Mouse (Mus musculus): Measurements from ENCODE around the gene Ush2a. TPM values are rescaled to one million over a fixed set of nuclear protein-coding genes. Genes with fewer than 3 reads are reported as not detected.

Ush2a gene
- polyA plus RNA-seq, 1 experiment from 2014 or later, result not detected

DNA sequence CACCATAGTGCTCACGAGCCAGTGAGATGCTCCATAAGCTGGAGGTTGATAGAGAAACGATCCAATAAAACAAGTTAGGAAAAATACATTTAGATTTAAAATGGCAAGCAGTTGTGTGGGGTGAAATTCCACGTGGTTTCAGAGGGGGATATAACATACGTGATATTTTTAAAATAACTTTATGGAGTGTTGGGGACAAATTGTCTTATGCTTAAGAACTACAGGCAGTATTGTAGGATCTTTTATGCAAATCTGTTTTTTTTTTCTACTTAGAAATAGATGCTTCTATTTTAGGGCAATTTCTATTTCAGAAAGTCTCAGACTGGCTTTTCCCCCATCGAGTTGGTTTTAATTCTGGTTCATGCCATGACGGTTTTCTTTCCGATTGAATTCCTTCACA, 51.5 kb downstream of the Ush2a start:
- Histone ChIP-seq H3K36me3 (no peaks in the 10 kb centered on the region), H3K9ac (no peak overlapping the region), H3K4me1 (replicated peaks) (no peaks in the 10 kb centered on the region), H3K9me3 (replicated peaks) (no peaks in the 10 kb centered on the region), H3K27ac (no peak overlapping the region), H3K27me3 (no peaks in the 10 kb centered on the region), H3K4me3 (replicated peaks) (no peak overlapping the region), H3K4me2 (no peak overlapping the region)
- WGBS (ENCODE audit: insufficient replicate concordance), result 66% methylated on average over 7 of the region's 7 CpGs
- DNase-seq (no peak), ATAC-seq (ENCODE audit: low read depth) (no peak)

DNA sequence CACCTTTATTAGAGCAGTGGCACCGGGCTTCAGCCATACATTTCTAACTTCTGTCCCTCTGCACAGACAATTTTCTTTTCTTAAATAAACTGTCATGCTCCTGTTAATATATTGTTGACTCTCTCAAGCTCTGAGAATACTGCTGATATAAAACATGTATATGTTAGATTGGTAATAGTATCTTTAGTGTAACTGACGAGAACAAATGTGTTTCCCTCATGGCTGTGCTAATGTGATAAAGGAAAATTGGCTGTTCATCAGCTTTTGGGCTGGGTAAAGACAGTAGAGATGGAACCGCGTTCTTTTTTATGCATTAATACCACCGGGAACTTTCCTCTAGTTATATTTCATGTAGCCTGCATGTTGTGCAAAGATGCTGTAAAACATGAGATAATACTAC, 54.8 kb downstream of the Ush2a start:
- no peak overlapping the region for H3K9ac ChIP-seq
- no peak overlapping the region for H3K27ac ChIP-seq
- no peaks in the 10 kb centered on the region for H3K36me3 ChIP-seq
- no peaks in the 10 kb centered on the region for H3K27me3 ChIP-seq
- DNase-seq (no peak), ATAC-seq (ENCODE audit: low read depth) (no peak)
- H3K4me1 ChIP-seq (replicated peaks), result no peaks in the 10 kb centered on the region
- 62% methylated on average over 5 of the region's 5 CpGs for WGBS (ENCODE audit: insufficient replicate concordance)
- H3K9me3 ChIP-seq (replicated peaks), result no peaks in the 10 kb centered on the region
- H3K4me3 ChIP-seq (replicated peaks), result no peak overlapping the region
- no peak overlapping the region for H3K4me2 ChIP-seq

DNA sequence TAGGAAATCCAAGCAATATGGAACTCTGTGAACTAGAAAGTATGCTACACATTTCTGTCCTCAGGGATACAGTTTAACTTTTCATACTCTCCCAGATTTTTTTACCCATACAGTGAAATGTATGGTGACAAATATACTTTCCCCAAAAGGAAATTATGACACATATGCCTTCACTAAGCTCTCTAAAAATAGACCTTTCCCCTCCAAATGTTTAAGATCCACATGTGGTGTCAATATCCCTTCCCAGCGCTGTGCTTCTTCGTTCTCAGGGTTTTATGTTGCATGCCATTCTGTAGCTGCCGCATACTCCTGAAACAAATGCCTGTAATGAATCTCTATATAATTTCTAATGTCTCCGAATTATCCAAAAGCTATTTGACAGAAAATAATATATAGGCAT, 58.4 kb downstream of the Ush2a start:
- no peaks in the 10 kb centered on the region for H3K36me3 ChIP-seq
- no peak for ATAC-seq (ENCODE audit: low read depth)
- H3K4me3 ChIP-seq (replicated peaks), result no peak overlapping the region
- 68% methylated on average over 4 of the region's 4 CpGs for WGBS (ENCODE audit: insufficient replicate concordance)
- no peaks in the 10 kb centered on the region for H3K27me3 ChIP-seq
- DNase-seq, result no peak
- no peak overlapping the region for H3K27ac ChIP-seq
- H3K9me3 ChIP-seq (replicated peaks), result no peaks in the 10 kb centered on the region
- no peak overlapping the region for H3K4me2 ChIP-seq
- H3K4me1 ChIP-seq (replicated peaks), result no peaks in the 10 kb centered on the region
- H3K9ac ChIP-seq, result no peak overlapping the region

DNA sequence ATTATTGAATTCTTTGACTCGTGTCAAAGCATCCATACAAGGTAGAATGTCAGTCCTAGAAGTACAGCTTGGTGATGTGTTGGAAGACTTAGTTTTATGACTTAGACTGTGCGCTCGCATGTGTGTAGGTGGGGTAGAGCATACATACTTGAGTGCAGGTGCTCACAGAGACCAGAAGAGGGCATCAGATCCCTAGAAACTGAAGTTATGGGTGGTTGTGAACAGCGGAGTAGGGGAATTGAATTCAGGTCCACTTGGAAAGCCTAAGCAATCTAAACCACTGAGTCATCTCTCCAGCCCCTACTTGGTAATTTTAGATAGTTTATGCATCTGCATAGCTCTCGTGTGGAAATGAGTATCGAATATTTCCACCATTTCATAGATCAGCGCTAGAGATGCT, 59.7 kb downstream of the Ush2a start:
- no peak overlapping the region for H3K4me3 ChIP-seq (replicated peaks)
- no peaks in the 10 kb centered on the region for H3K4me1 ChIP-seq (replicated peaks)
- ATAC-seq (ENCODE audit: low read depth) (no peak), DNase-seq (no peak)
- no peaks in the 10 kb centered on the region for H3K36me3 ChIP-seq
- H3K9me3 ChIP-seq (replicated peaks), result no peaks in the 10 kb centered on the region
- WGBS (ENCODE audit: insufficient replicate concordance), result 60% methylated on average over 7 of the region's 7 CpGs
- H3K4me2 ChIP-seq, result no peak overlapping the region
- no peaks in the 10 kb centered on the region for H3K27me3 ChIP-seq
- H3K27ac ChIP-seq, result no peak overlapping the region
- no peak overlapping the region for H3K9ac ChIP-seq

DNA sequence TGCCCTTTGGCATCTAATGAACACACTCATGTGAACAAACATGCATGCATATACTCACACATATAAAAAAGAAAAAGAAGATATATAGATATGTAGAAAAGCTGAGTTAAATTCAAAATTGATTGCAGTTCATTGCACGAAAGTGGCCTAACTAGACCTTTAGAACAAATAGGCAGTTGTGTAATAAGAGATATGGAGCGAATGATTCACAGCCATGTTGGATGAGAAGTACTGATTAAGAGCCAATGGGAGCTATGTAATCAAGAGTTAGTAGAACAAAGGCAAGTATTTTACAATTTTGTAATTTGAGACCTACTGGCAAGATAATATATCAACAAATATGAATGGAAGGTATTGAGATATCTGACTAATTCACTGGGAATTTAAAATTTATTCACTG, 68.6 kb downstream of the Ush2a start:
- no peak for ATAC-seq (ENCODE audit: low read depth)
- no peak overlapping the region for H3K4me2 ChIP-seq
- H3K4me1 ChIP-seq (replicated peaks), result no peaks in the 10 kb centered on the region
- no peak overlapping the region for H3K4me3 ChIP-seq (replicated peaks)
- no peak overlapping the region for H3K27ac ChIP-seq
- H3K9me3 ChIP-seq (replicated peaks), result no peaks in the 10 kb centered on the region
- DNase-seq, result no peak
- H3K36me3 ChIP-seq, result no peaks in the 10 kb centered on the region
- 69% methylated on average over 2 of the region's 2 CpGs for WGBS (ENCODE audit: insufficient replicate concordance)
- H3K9ac ChIP-seq, result no peak overlapping the region
- no peaks in the 10 kb centered on the region for H3K27me3 ChIP-seq

DNA sequence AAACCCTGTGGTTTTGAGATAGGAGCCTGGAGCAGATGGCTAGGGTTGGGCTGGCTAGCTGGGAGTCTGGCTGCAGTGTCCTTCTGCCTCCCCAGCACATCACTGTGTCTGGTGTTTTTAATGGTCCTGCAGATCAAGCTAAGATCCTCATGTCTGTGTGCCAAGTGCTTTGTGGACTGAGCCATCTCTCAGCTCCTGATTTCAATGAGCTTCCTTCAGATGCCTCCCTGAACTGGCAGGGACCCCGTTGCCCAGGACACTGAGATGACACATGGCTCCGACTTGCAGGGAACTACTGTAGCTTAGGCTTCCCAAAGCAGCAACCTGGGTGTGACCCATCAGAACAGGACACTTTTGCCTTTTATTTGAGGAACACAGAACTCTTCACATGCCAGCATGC, 72.1 kb downstream of the Ush2a start:
- WGBS (ENCODE audit: insufficient replicate concordance), result 67% methylated on average over 2 of the region's 2 CpGs
- Histone ChIP-seq H3K36me3 (no peaks in the 10 kb centered on the region), H3K9me3 (replicated peaks) (no peaks in the 10 kb centered on the region), H3K4me1 (replicated peaks) (no peaks in the 10 kb centered on the region), H3K4me3 (replicated peaks) (no peak overlapping the region), H3K9ac (no peak overlapping the region), H3K4me2 (no peak overlapping the region), H3K27me3 (no peaks in the 10 kb centered on the region), H3K27ac (no peak overlapping the region)
- ATAC-seq (ENCODE audit: low read depth) (no peak), DNase-seq (no peak)

DNA sequence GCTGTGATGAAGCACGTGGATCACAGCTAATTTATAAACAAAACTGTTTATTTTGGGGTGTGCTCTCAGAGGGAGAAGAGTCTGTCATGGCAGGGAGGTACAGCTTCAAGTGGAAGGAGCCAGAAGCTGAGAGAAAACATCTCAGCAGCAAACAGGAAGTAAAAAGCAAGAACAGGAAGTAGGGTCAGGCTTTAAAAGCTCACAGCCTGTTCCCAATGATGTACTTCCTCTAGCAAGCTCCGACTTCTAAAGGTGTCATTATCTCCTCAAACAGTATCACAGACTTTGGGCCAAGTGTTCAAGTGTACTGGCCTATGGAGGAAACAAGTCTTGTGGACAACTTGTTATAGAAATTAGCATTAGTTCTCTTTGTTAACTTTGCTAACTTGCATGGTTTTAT, 85.9 kb downstream of the Ush2a start:
- H3K36me3 ChIP-seq, result no peaks in the 10 kb centered on the region
- 40% methylated on average over 2 of the region's 2 CpGs for WGBS (ENCODE audit: insufficient replicate concordance)
- DNase-seq, result no peak
- no peak for ATAC-seq (ENCODE audit: low read depth)
- H3K4me3 ChIP-seq (replicated peaks), result no peak overlapping the region
- H3K9me3 ChIP-seq (replicated peaks), result no peaks in the 10 kb centered on the region
- no peak overlapping the region for H3K4me2 ChIP-seq
- H3K9ac ChIP-seq, result no peak overlapping the region
- no peak overlapping the region for H3K27ac ChIP-seq
- H3K27me3 ChIP-seq, result no peaks in the 10 kb centered on the region
- H3K4me1 ChIP-seq (replicated peaks), result no peaks in the 10 kb centered on the region

DNA sequence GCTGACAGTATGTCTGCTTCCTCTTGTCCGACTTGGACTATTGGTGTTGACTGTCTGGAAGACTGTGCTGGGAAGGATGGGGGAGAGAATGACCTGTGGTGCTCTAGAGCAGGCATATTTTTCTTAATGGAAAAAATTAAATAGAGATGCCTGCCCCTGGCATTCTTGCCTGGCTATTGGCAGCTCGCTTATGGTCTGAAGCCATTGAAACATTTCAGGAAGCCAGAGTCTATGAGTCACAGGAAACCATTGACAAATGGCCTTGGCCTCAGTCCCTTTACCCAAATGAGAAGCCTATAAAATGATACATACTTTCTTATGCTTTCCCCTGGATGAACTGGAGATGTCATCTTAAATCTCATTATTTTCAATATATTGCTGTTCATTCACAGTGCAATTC, 92.9 kb downstream of the Ush2a start:
- Histone ChIP-seq H3K9ac (no peak overlapping the region), H3K9me3 (replicated peaks) (no peaks in the 10 kb centered on the region), H3K27me3 (no peaks in the 10 kb centered on the region), H3K4me3 (replicated peaks) (no peak overlapping the region), H3K27ac (no peak overlapping the region), H3K4me2 (no peak overlapping the region), H3K36me3 (no peaks in the 10 kb centered on the region), H3K4me1 (replicated peaks) (no peaks in the 10 kb centered on the region)
- ATAC-seq (ENCODE audit: low read depth), result no peak
- 60% methylated on average over 2 of the region's 2 CpGs for WGBS (ENCODE audit: insufficient replicate concordance)
- DNase-seq, result no peak

DNA sequence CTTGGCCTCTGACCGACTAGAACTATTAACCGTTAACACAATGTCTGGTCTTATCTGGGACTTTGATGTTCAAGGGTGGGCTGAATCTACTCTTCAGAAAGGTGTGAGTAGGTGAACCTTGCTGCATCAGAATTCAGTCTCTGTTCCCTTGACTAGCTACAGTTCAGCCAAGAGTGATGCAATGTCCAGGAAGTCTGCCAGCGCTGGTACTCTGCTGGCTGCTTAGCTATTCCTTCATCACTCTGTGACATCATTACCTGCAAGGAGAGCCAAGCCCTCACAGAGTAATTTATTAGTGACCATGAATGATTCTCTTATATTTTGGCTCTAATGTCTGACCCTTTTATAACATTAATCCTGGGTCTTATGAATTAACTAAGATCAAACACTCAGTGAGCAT, 101.7 kb downstream of the Ush2a start:
- no peak for DNase-seq
- no peaks in the 10 kb centered on the region for H3K9me3 ChIP-seq (replicated peaks)
- H3K9ac ChIP-seq, result no peak overlapping the region
- no peak overlapping the region for H3K4me2 ChIP-seq
- ATAC-seq (ENCODE audit: low read depth), result no peak
- H3K27ac ChIP-seq, result no peak overlapping the region
- no peaks in the 10 kb centered on the region for H3K27me3 ChIP-seq
- H3K4me1 ChIP-seq (replicated peaks), result no peaks in the 10 kb centered on the region
- WGBS (ENCODE audit: insufficient replicate concordance), result 72% methylated on average over 3 of the region's 3 CpGs
- no peak overlapping the region for H3K4me3 ChIP-seq (replicated peaks)
- H3K36me3 ChIP-seq, result no peaks in the 10 kb centered on the region

DNA sequence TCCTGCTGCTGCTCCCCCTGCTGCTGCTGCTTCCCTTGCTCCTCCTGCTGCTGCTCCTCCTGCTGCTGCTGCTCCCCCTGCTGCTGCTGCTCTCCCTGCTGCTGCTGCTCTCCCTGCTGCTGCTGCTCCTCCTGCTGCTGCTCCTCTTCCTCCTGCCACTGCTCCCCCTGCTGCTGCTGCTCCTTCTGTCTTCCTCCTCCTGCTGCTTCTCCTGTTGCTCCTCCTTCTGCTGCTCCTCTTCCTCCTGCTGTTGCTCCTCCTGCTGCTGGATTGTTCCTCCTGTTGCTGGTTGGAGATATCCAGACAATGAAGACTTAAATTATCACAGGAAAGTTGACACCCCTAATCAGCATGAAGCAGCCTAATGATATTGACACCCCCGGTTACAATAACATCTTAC, 123.4 kb downstream of the Ush2a start:
- no peaks in the 10 kb centered on the region for H3K36me3 ChIP-seq
- H3K27ac ChIP-seq, result peak overlapping the region; percentile 77
- H3K9me3 ChIP-seq (replicated peaks), result no peaks in the 10 kb centered on the region
- H3K4me2 ChIP-seq, result no peak overlapping the region
- 12% methylated on average over 1 of the region's 1 CpGs for WGBS (ENCODE audit: insufficient replicate concordance)
- no peaks in the 10 kb centered on the region for H3K27me3 ChIP-seq
- no peak overlapping the region for H3K9ac ChIP-seq
- peaks cover 41% of the 10 kb centered on the region for H3K4me1 ChIP-seq (replicated peaks)
- ATAC-seq (ENCODE audit: low read depth), result no peak
- peak; percentile 19 for DNase-seq
- no peak overlapping the region for H3K4me3 ChIP-seq (replicated peaks)

DNA sequence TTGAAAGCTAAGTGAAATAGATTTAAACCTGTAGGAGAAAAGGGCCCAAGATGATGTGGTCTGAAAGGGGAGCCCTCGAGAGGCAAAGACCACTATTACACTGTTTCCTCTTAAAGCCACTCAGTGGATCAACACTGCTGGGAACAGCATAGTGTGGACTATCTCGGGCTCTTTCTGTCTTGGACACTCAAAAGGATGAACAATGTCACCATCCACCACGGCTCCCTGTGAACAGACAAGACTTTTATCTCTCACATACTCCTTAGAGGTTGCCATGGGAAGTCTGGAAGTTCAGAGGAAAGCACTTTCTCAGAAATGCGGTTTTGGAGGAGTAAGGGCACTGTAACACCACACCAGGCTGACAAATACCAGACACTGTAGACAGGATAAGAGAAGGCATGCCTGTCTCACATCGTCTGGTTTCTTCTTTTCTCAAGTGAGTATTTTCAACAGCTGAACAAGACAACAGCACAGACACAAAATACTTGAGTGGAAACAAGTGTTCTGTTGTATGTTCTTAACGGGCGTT, 124.0 kb downstream of the Ush2a start:
- WGBS (ENCODE audit: insufficient replicate concordance), result 35% methylated on average over 7 of the region's 7 CpGs
- ATAC-seq (ENCODE audit: low read depth) (peak; percentile 47), DNase-seq (no peak)
- Histone ChIP-seq H3K27me3 (no peaks in the 10 kb centered on the region), H3K4me2 (no peak overlapping the region), H3K4me3 (replicated peaks) (no peak overlapping the region), H3K4me1 (replicated peaks) (peaks cover 41% of the 10 kb centered on the region), H3K27ac (peak overlapping the region; percentile 77), H3K9ac (no peak overlapping the region), H3K36me3 (no peaks in the 10 kb centered on the region), H3K9me3 (replicated peaks) (no peaks in the 10 kb centered on the region)

DNA sequence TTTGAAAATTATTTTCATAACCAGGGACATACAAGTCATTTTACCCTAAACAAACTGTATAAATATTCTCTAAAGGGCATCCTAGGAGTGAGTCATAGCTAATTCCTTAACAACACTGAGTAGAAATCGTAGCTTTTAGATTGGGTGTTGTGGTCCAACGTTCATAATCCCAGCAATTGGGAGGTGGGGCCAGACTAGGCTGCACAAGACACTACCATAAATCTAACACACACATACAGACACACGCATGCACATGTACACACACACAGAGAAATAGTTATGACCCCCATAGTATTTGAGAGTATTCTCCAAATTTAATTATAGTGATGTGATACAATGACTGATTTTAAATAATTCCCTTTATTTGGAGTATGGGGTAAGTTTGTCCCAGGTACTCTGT, 125.5 kb downstream of the Ush2a start:
- Histone ChIP-seq H3K27me3 (no peaks in the 10 kb centered on the region), H3K36me3 (no peaks in the 10 kb centered on the region), H3K4me1 (replicated peaks) (peaks cover 41% of the 10 kb centered on the region), H3K27ac (peak overlapping the region; percentile 77), H3K4me2 (no peak overlapping the region), H3K9ac (no peak overlapping the region), H3K9me3 (replicated peaks) (no peaks in the 10 kb centered on the region), H3K4me3 (replicated peaks) (no peak overlapping the region)
- peak; percentile 47 for ATAC-seq (ENCODE audit: low read depth)
- no peak for DNase-seq
- WGBS (ENCODE audit: insufficient replicate concordance), result 20% methylated on average over 3 of the region's 3 CpGs
